Mouse (Mus musculus) liver, embryonic 16.5 days (tissue): Measurements from ENCODE around the gene Aldh3b1. TPM values are rescaled to one million over a fixed set of nuclear protein-coding genes. Genes with fewer than 3 reads are reported as not detected.

Source experiments
- ATAC-seq: fragments of 200-750 bp; cut with Nextera tagmentation; 2 replicates; pipeline ENCODE4 v1.8.0; 2017; ENCODE audit warnings: low read depth, mild to moderate bottlenecking, moderate number of reproducible peaks, moderate library complexity
- H3K27ac ChIP-seq: fragments of 300-500 bp; sonication (generic); 2 replicates; pipeline ENCODE4 v1.5.1; 2014; ENCODE audit warnings: mild to moderate bottlenecking, low read length
- H3K27me3 ChIP-seq: fragments of 300-500 bp; sonication (generic); 2 replicates; pipeline ENCODE4 v1.6.1; 2014; ENCODE audit warnings: low read depth, low read length, mixed read lengths; ENCODE audit not compliant: control insufficient read depth, insufficient read depth
- H3K36me3 ChIP-seq: fragments of 300-500 bp; sonication (generic); 2 replicates; pipeline ENCODE4 v1.6.1; 2014; ENCODE audit warnings: mild to moderate bottlenecking; ENCODE audit not compliant: control insufficient read depth, insufficient read depth
- H3K4me1 ChIP-seq: fragments of 300-500 bp; sonication (generic); 2 replicates; pipeline ENCODE4 v1.6.1; 2014; ENCODE audit warnings: low read depth, low read length, mixed read lengths; ENCODE audit not compliant: control insufficient read depth
- H3K4me2 ChIP-seq: fragments of 300-500 bp; sonication (generic); 2 replicates; pipeline ENCODE4 v1.6.1; 2014; ENCODE audit warnings: low read depth, low read length, mixed read lengths
- H3K4me3 ChIP-seq: fragments of 300-500 bp; sonication (generic); 2 replicates; pipeline ENCODE4 v1.5.1; 2014; ENCODE audit warnings: low read depth, mild to moderate bottlenecking, low read length
- H3K9ac ChIP-seq: fragments of 300-500 bp; sonication (generic); 2 replicates; pipeline ENCODE4 v1.6.1; 2014; ENCODE audit warnings: low read depth, low read length
- H3K9me3 ChIP-seq: fragments of 300-500 bp; sonication (generic); replicated peaks from 2 replicates; pipeline ENCODE4 v1.6.1; 2016; ENCODE audit warnings: low read length; ENCODE audit not compliant: control insufficient read depth
- WGBS: fragments of 180-500 bp; shearing (Covaris S2); extraction: QIAGEN DNeasy Blood & Tissue Kit; methylation state at CpG from one replicate; pipeline ENCODE4 v1.1.7; 2014; ENCODE audit not compliant: insufficient replicate concordance; 5-methylcytosine and 5-hydroxymethylcytosine counted together
- polyA plus RNA-seq: library from polyadenylated mRNA; unstranded; fragments of >200 nt; fragmentation: Nextera tagmentation; extraction: Ambion mirVana; gene quantifications from 2 replicates; pipeline ENCODE4 v1.2.1, GENCODE M21; 2015

The Aldh3b1 gene
- polyA plus RNA-seq, 1 experiment from 2014 or later = 10.0 TPM

- Histone ChIP-seq H3K4me1 (peaks cover 14% of the 10 kb centered on the region), H3K9ac (no peak overlapping the region), H3K4me3 (no peak overlapping the region), H3K4me2 (no peak overlapping the region), H3K9me3 (no peaks in the 10 kb centered on the region), H3K36me3 (no peaks in the 10 kb centered on the region), H3K27ac (no peak overlapping the region), H3K27me3 (no peaks in the 10 kb centered on the region)
- WGBS = 64% methylated on average over 7 of the region's 7 CpGs
- ATAC-seq = no peak
Observed at GRCm38 (mm10) chr19:3924868-3925267, 4.7 kb downstream of the Aldh3b1 start.

GRCm38 (mm10) chr19:3924190-3924589, 5.4 kb downstream of the Aldh3b1 start:
- Histone ChIP-seq H3K27me3 (no peaks in the 10 kb centered on the region), H3K9ac (no peak overlapping the region), H3K4me3 (no peak overlapping the region), H3K27ac (peak overlapping the region; percentile 29; the same call in 1 of the 2 replicates), H3K4me1 (peaks cover 12% of the 10 kb centered on the region), H3K4me2 (no peak overlapping the region), H3K9me3 (no peaks in the 10 kb centered on the region), H3K36me3 (no peaks in the 10 kb centered on the region)
- 64% methylated on average over 8 of the region's 8 CpGs for WGBS
- ATAC-seq = no peak

DNA sequence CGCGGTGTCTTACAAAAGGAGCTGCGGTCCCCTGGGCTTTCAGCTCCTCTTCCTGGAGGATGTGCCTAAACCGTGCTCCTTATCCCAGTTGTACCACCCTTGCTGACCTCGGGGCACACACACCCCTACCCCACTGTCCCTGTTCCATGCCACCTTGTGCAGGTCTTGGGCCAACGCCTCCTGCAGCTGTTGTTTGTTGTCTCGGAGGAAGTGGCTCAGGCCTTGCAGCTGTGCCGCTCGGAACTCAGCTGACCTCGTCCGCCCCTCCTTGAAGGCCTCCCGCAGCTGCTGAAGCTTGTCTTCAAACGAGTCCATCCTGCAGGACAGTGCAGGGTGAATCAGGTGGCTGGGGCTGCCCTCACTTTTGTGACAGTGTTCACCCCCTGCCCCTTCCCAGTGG, 6.0 kb downstream of the Aldh3b1 start:
- Histone ChIP-seq H3K4me2 (no peak overlapping the region), H3K36me3 (no peaks in the 10 kb centered on the region), H3K27me3 (no peaks in the 10 kb centered on the region), H3K9me3 (no peaks in the 10 kb centered on the region), H3K4me3 (no peak overlapping the region), H3K4me1 (peaks cover 12% of the 10 kb centered on the region), H3K27ac (peak overlapping the region; percentile 29; the same call in 1 of the 2 replicates), H3K9ac (no peak overlapping the region)
- 47% methylated on average over 13 of the region's 13 CpGs for WGBS
- ATAC-seq = 0 out of 2 replicates have a peak, but pooled peaks have one; percentile 8

GRCm38 (mm10) chr19:3922661-3923371, 6.8 kb downstream of the Aldh3b1 start:
- H3K36me3 ChIP-seq = no peaks in the 10 kb centered on the region
- no peaks in the 10 kb centered on the region for H3K9me3 ChIP-seq
- no peak overlapping the region for H3K4me2 ChIP-seq
- H3K27ac ChIP-seq = peak overlapping the region; percentile 12
- no peak overlapping the region for H3K9ac ChIP-seq
- no peak for ATAC-seq
- peaks cover 12% of the 10 kb centered on the region for H3K4me1 ChIP-seq
- 41% methylated on average over 10 of the region's 10 CpGs for WGBS
- no peaks in the 10 kb centered on the region for H3K27me3 ChIP-seq
- no peak overlapping the region for H3K4me3 ChIP-seq

DNA sequence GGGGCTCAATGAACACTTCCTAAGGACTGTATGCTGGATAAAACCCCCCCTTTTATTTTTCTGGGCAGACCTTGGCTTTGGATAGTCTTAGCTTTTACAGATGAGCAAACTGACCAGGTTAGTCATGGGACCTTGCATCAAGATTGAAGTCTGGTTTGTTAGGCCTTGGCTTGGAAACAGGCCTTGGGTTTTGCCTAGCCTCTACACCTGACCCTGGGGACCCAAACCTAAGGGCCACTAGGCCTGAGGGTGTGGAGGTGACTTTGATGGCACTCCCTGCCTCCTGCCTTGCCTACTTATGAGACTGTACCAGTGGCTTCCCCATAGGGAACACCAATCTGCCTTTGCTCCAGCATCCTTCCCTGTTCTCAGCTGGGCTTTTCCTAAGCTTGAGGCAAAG, 9.7 kb downstream of the Aldh3b1 start:
- H3K4me2 ChIP-seq = no peak overlapping the region
- ATAC-seq = no peak

DNA sequence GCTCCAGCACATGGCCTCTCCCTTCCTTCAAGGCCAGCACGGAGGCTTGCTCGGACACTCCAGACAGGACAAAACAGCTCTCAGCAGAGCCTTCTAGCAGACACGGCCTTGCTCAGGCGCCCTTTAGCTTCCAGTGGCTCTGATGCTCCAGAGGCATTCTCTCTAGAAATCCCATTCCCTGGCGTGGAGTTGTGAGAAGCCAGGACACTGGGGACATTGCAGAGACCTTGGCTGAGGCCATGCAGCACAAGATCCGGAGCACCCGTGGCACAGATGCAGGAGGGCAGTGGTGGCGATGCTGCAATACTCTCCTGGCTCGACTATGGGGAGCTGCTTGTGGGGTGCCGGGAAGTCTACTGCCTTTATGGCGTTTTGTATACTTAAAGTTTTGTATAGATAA, 12.9 kb downstream of the Aldh3b1 start:
- Histone ChIP-seq H3K27me3 (no peaks in the 10 kb centered on the region), H3K4me2 (no peak overlapping the region), H3K9me3 (no peaks in the 10 kb centered on the region), H3K4me3 (no peak overlapping the region), H3K4me1 (peaks cover 18% of the 10 kb centered on the region), H3K9ac (no peak overlapping the region), H3K27ac (no peak overlapping the region), H3K36me3 (no peaks in the 10 kb centered on the region)
- 65% methylated on average over 11 of the region's 11 CpGs for WGBS
- ATAC-seq = no peak

More for the DNA sequence above, 9.7 kb downstream of the Aldh3b1 start:
- H3K9ac ChIP-seq = no peak overlapping the region
- H3K36me3 ChIP-seq = no peaks in the 10 kb centered on the region
- no peaks in the 10 kb centered on the region for H3K9me3 ChIP-seq
- H3K4me3 ChIP-seq = no peak overlapping the region
- peaks cover 11% of the 10 kb centered on the region for H3K4me1 ChIP-seq
- no peaks in the 10 kb centered on the region for H3K27me3 ChIP-seq
- no peak overlapping the region for H3K27ac ChIP-seq

DNA sequence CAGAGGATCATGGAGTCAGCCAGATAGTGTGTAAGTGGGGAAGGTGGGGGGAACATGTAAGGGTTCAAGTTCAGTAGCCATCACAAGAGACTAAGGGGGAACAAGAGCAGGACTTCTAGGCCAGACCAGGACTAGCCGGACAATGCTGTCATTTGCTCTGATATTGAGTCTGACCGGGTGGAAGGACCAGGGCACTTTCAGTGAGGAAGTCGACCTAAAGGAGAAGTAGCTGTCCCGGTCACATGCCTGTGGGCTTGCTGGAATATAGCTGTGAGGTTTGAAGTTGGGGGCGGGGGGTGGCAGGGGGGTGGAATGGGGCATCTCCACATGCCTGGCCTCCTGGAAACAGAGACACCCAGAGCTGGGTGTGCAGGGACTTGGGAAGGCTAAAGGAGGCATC, 15.1 kb downstream of the Aldh3b1 start:
- WGBS = 50% methylated on average over 5 of the region's 5 CpGs
- Histone ChIP-seq H3K4me2 (no peak overlapping the region), H3K27me3 (no peaks in the 10 kb centered on the region), H3K9me3 (no peaks in the 10 kb centered on the region), H3K27ac (no peak overlapping the region), H3K9ac (0 out of 2 replicates have a peak overlapping the region, but pooled peaks have one; percentile 10), H3K36me3 (no peaks in the 10 kb centered on the region), H3K4me3 (no peak overlapping the region), H3K4me1 (peaks cover 22% of the 10 kb centered on the region)
- ATAC-seq = no peak

GRCm38 (mm10) chr19:3913692-3914091, 15.9 kb downstream of the Aldh3b1 start:
- Histone ChIP-seq H3K27ac (peak overlapping the region; percentile 80), H3K36me3 (peaks cover 4% of the 10 kb centered on the region), H3K4me2 (peak overlapping the region; percentile 90), H3K4me3 (peak overlapping the region; percentile 84), H3K9me3 (no peaks in the 10 kb centered on the region), H3K4me1 (peaks cover 22% of the 10 kb centered on the region), H3K27me3 (no peaks in the 10 kb centered on the region), H3K9ac (peak overlapping the region; percentile 62)
- WGBS = 70% methylated on average over 8 of the region's 8 CpGs
- ATAC-seq = no peak

DNA sequence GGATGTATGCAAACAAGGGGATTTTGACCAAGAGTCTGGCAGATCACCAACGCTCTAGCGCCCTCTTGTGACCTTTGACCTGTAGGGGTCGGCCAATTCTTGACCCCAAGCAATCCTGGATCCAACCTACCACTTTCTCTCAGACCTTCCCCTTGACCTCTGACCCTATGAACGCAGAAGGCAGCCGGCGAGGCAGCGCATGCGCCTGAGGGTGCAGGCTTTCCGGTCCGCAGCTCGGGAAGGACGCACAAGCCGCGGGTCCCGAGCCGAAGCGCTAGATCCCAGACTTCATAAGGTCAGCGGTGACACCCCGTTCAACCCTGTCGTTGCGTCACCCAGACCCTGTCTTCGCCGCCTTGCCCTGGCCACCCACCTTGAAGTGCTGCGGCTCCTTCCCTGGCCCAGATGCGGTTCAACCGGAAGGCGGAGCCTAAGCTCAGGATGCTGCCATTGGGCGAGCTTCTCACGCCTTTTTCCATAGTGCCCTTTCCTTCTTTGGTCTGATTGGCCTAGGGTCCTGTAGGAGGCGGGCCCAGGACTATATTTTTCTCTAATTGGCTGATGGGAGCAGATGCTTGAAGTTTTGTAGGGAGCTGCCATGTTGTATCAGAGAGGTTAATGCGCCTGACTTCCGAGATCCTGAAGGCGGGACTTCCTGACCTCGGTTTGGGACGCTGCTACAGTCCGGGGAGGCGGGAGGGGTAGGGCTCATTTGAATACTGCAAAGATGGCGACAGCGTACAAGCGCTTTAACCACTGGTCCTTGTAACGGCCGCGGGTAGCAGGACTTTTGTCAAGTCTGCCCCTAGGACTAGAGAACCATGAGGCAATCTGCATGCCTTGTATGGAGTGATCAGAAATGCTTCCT, 17.0 kb downstream of the Aldh3b1 start, which contains the start of gene Ndufs8:
TSS of gene Ndufs8 (minus strand) at position 438 of the 868 bp plus-strand sequence.
- ATAC-seq = peak; percentile 95
- Histone ChIP-seq H3K36me3 (peaks cover 8% of the 10 kb centered on the region), H3K27me3 (no peaks in the 10 kb centered on the region), H3K9ac (peak within 1 kb of the TSS; percentile 78), H3K4me2 (peak within 1 kb of the TSS; percentile 90), H3K4me1 (peaks cover 22% of the 10 kb centered on the region), H3K4me3 (peak within 1 kb of the TSS; percentile 84), H3K9me3 (no peaks in the 10 kb centered on the region), H3K27ac (peak within 1 kb of the TSS; percentile 80)
- WGBS = under 1% methylated on average over 43 of the region's 43 CpGs
